Comparison of ENCODE assay signal across 20 mouse cellular contexts in genomic region chr16:89848179-89848578, GRCm38 (mm10).
DNase-seq lines count a peak whose midpoint lies in the region; TF ChIP-seq lines count a peak whose summit lies in the region.
"Had no signal": no experiment of that assay in that cellular context is flagged by ENCODE, and none has a peak within 500 bp of the region (broad histone marks: within the 10 kb centered on the region; RNA-seq: fewer than 3 reads in every experiment).

No protein-coding gene starts in this region.

- no peak overlapping the region for H3K4me3 ChIP-seq in gastrocnemius, adult 2 months
- no peak overlapping the region for H3K4me3 ChIP-seq in CH12.LX (replicated peaks in 1 of 3; ENCODE audit: low read depth in 2 of 3, low read length in 2 of 3, poor library complexity in 1 of 3)
- H3K4me3 ChIP-seq: embryonic facial prominence, embryonic 10.5 days; forebrain, embryonic 13.5 days; heart, embryonic 13.5 days; hindbrain, embryonic 15.5 days; limb, embryonic 12.5 days had no signal

- intact Hi-C loops in gastrocnemius, adult 2 months (cut with DNase I), result no loop called here

- TF ChIP-seq RAD21 in CH12.LX (IDR thresholded peaks at IDR 0.05; ENCODE audit: low read depth, low read length), result no peak; the same call in none of the 2 replicates

- no peaks in the 10 kb centered on the region for H3K79me2 ChIP-seq in CH12.LX (replicated peaks; ENCODE audit: control insufficient read depth, extremely low read depth, insufficient read depth, poor library complexity, severe bottlenecking)

- TF ChIP-seq POLR2A in CH12.LX (IDR thresholded peaks at IDR 0.05; ENCODE audit: low read depth, low read length), result no peak

- DNase-seq in gastrocnemius, adult 2 months, result no peak
- no peak for DNase-seq in gastrocnemius, postnatal 10 days
- DNase-seq in CH12.LX (ENCODE audit: extremely low read depth), result peak; percentile 70
- DNase-seq in ZHBTc4 (ENCODE audit: low read depth, low spot score), result peak; percentile 52
- DNase-seq in induced T-regulatory cell, adult 2 months (ENCODE audit: low read depth), result peak; percentile 39
- no peak for DNase-seq in right cerebral cortex, postnatal 14 days
- no peak for DNase-seq in gastrocnemius, postnatal 25 days
- DNase-seq in natural killer cell, adult 2 months (ENCODE audit: low spot score in 2 of 2), result no peak
- DNase-seq: adrenal gland, postnatal 14 days; cerebellum, adult 8-10 months; heart, postnatal 36 days; layer of hippocampus, adult 9-11 months; lung, postnatal 10 days had no signal

- no peak overlapping the region for H3K4me2 ChIP-seq in CH12.LX (ENCODE audit: insufficient read depth, low read depth, poor library complexity, severe bottlenecking)
- H3K4me2 ChIP-seq: forebrain, embryonic 13.5 days; heart, embryonic 13.5 days; hindbrain, embryonic 15.5 days; limb, embryonic 12.5 days had no signal

- H3K4me1 ChIP-seq in CH12.LX (ENCODE audit: control insufficient read depth in 1 of 2, insufficient read depth in 2 of 2), result peaks cover 0 to 32% of the 10 kb centered on the region in 2 experiments; a peak in 2 of 4 replicates
- H3K4me1 ChIP-seq: embryonic facial prominence, embryonic 10.5 days; heart, embryonic 13.5 days; hindbrain, embryonic 15.5 days had no signal

- no peak for TF ChIP-seq CTCF in gastrocnemius, adult 2 months (IDR thresholded peaks at IDR 0.05)
- TF ChIP-seq CTCF in CH12.LX (conservative IDR thresholded peaks at IDR 0.05 in 1 of 2, IDR thresholded peaks at IDR 0.05 in 1 of 2; ENCODE audit: low read depth in 2 of 2, low read length in 2 of 2), result peak in 1 of 2 experiments; percentile 38; a peak in 2 of 4 replicates

- H3K9ac ChIP-seq in CH12.LX (ENCODE audit: insufficient read depth, low read depth), result no peak overlapping the region
- H3K9ac ChIP-seq: forebrain, embryonic 13.5 days; heart, embryonic 13.5 days; hindbrain, embryonic 15.5 days; limb, embryonic 12.5 days; liver, embryonic 14.5 days had no signal

- no peak for TF ChIP-seq EP300 in CH12.LX (IDR thresholded peaks at IDR 0.05; ENCODE audit: low read length)

- in situ Hi-C loops in CH12.LX (cut with MboI; ENCODE audit: low pct_ligation_motif_present, low pct_unique_long_range_greater_than_20kb, low sequenced_read_pairs), result loop anchor here (5.0 kb wide), 1 partner anchor 339 kb away; no protein-coding TSS in a partner anchor

- dilution Hi-C loops in CH12.LX (cut with MboI; ENCODE audit: extremely low pct_ligation_motif_present, extremely low pct_unique_long_range_greater_than_20kb, low sequenced_read_pairs), result no loop called here

- H3K27ac ChIP-seq in gastrocnemius, adult 2 months, result 0 out of 2 replicates have a peak overlapping the region, but pooled peaks have one; percentile 5
- no peak overlapping the region for H3K27ac ChIP-seq in CH12.LX (ENCODE audit: insufficient read depth, low read depth)
- H3K27ac ChIP-seq: embryonic facial prominence, embryonic 10.5 days; forebrain, embryonic 13.5 days; heart, embryonic 13.5 days; hindbrain, embryonic 15.5 days; kidney, postnatal 0 days; limb, embryonic 12.5 days; liver, embryonic 14.5 days had no signal

- peaks cover 30% of the 10 kb centered on the region for H3K9me3 ChIP-seq in CH12.LX (replicated peaks; ENCODE audit: low read length)
- H3K9me3 ChIP-seq: hindbrain, embryonic 15.5 days had no signal

- no peaks in the 10 kb centered on the region for H3K27me3 ChIP-seq in CH12.LX (replicated peaks)
- H3K27me3 ChIP-seq: forebrain, embryonic 13.5 days; heart, embryonic 13.5 days; hindbrain, embryonic 15.5 days; limb, embryonic 12.5 days had no signal

- H3K36me3 ChIP-seq in CH12.LX (replicated peaks in 1 of 2; ENCODE audit: control insufficient read depth in 1 of 2, insufficient read depth in 1 of 2, low read length in 1 of 2), result no peaks in the 10 kb centered on the region

TF ChIP-seq in CH12.LX, 34 proteins besides CTCF, POLR2A, EP300 and RAD21:
- no peak for TF ChIP-seq KAT2A (IDR thresholded peaks at IDR 0.05; ENCODE audit: insufficient replicate concordance, low read length)
- TF ChIP-seq SMC3 (IDR thresholded peaks at IDR 0.05; ENCODE audit: low read depth, low read length), result peak; percentile 28; the same call in 1 of the 2 replicates
- TF ChIP-seq IRF4 (IDR thresholded peaks at IDR 0.05; ENCODE audit: low read depth, low read length), result no peak
- no peak for TF ChIP-seq MAFK (IDR thresholded peaks at IDR 0.05; ENCODE audit: insufficient replicate concordance, low read length)

Comparison
In these comparisons a context has a peak if more than half of its experiments do, and no peak if none do; other contexts are left out.
1. DNase-seq: peak in CH12.LX (single experiment), ZHBTc4 (single experiment) and induced T-regulatory cell, adult 2 months (single experiment); none in gastrocnemius, adult 2 months (single experiment), gastrocnemius, postnatal 10 days (single experiment), right cerebral cortex, postnatal 14 days (single experiment), gastrocnemius, postnatal 25 days (single experiment) and natural killer cell, adult 2 months (0 of 2).